Mouse (Mus musculus) thymus, adult 18-20 months (tissue): ENCODE results near the gene Prkg2.

ENCODE experiments used
- DNase-seq, 2 experiments: peaks; one replicate each; pipeline ENCODE4 v3.0.0; 2022; ENCODE audit warnings: mixed read lengths in 2 of 2

The Prkg2 gene

GRCm38 (mm10) chr5:98975877-98976672 is 61.1 kb downstream of the Prkg2 start:
- no peak for DNase-seq

- no peak for DNase-seq
Measured at GRCm38 (mm10) chr5:98966679-98967078, 70.5 kb downstream of the Prkg2 start.

- no peak for DNase-seq
Measured at GRCm38 (mm10) chr5:98965139-98965538, 72.0 kb downstream of the Prkg2 start.

GRCm38 (mm10) chr5:98964367-98964766 is 72.8 kb downstream of the Prkg2 start:
- no peak for DNase-seq

GRCm38 (mm10) chr5:98962472-98962871 is 74.7 kb downstream of the Prkg2 start:
- no peak for DNase-seq

GRCm38 (mm10) chr5:98955576-98955975 is 81.6 kb downstream of the Prkg2 start:
- DNase-seq, result no peak

- no peak for DNase-seq
Measured at GRCm38 (mm10) chr5:98953386-98953785, 83.8 kb downstream of the Prkg2 start.

GRCm38 (mm10) chr5:98951566-98951965 is 85.6 kb downstream of the Prkg2 start:
- no peak for DNase-seq

GRCm38 (mm10) chr5:98950495-98951092 is 86.6 kb downstream of the Prkg2 start:
- no peak for DNase-seq

GRCm38 (mm10) chr5:98949784-98950183 is 87.4 kb downstream of the Prkg2 start:
- no peak for DNase-seq

GRCm38 (mm10) chr5:98946656-98947055 is 90.5 kb downstream of the Prkg2 start:
- no peak for DNase-seq

GRCm38 (mm10) chr5:98946117-98946620 is 91.0 kb downstream of the Prkg2 start:
- no peak for DNase-seq

- no peak for DNase-seq
Measured at GRCm38 (mm10) chr5:98943776-98944175, 93.4 kb downstream of the Prkg2 start.

- DNase-seq, result no peak
Measured at GRCm38 (mm10) chr5:98940731-98941130, 96.4 kb downstream of the Prkg2 start.

- no peak for DNase-seq
Measured at GRCm38 (mm10) chr5:98939631-98940208, 97.4 kb downstream of the Prkg2 start.

- DNase-seq, result no peak
Measured at GRCm38 (mm10) chr5:98939116-98939515, 98.0 kb downstream of the Prkg2 start.

- DNase-seq, result no peak
Measured at GRCm38 (mm10) chr5:98937879-98938278, 99.3 kb downstream of the Prkg2 start.

- DNase-seq, result no peak
Measured at GRCm38 (mm10) chr5:98936650-98937049, 100.5 kb downstream of the Prkg2 start.

GRCm38 (mm10) chr5:98935930-98936329 is 101.2 kb downstream of the Prkg2 start:
- DNase-seq, result no peak

- DNase-seq, result no peak
Measured at GRCm38 (mm10) chr5:98922921-98923320, 114.2 kb downstream of the Prkg2 start.

- DNase-seq, result no peak
Measured at GRCm38 (mm10) chr5:98921608-98922007, 115.5 kb downstream of the Prkg2 start.

- no peak for DNase-seq
Measured at GRCm38 (mm10) chr5:98918716-98919115, 118.4 kb downstream of the Prkg2 start.

GRCm38 (mm10) chr5:98902339-98902738 is 134.8 kb downstream of the Prkg2 start:
- DNase-seq, result no peak

GRCm38 (mm10) chr5:98900926-98901325 is 136.2 kb downstream of the Prkg2 start:
- DNase-seq, result no peak
